Mouse (Mus musculus): ENCODE results near the gene Cdk11b. TPM values are rescaled to one million over a fixed set of nuclear protein-coding genes. Genes with fewer than 3 reads are reported as not detected.

Cdk11b gene
- total and polyA plus RNA-seq, 3 experiments = 56.6 to 249 (median 113) TPM

DNA sequence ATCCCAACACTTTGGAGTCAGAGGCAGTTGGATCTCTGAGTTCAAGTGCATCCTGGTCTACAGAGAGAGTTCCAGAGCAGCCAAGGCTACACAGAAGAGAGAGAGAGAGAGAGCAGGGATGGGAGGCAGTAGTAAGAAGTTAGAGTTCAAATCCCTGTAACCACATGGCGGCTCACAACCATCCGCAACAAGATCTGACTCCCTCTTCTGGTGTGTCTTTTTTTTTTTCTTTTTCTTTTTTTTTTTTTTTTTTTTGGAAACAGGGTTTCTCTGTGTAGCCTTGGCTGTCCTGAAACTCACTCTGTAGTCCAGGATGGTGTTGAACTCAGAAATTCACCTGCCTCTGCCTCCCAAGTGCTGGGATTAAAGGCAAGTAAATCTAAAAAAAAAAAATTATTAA lies 47.4 kb downstream of the Cdk11b start:
- TF ChIP-seq KAT2A (conservative IDR thresholded peaks at IDR 0.05; ENCODE audit: low read depth, low read length) (no peak), ZNF384 (IDR thresholded peaks at IDR 0.05; ENCODE audit: low read depth, low read length) (peak; percentile 67), NELFE (IDR thresholded peaks at IDR 0.05; ENCODE audit: low read depth, low read length) (no peak), NRF1 (IDR thresholded peaks at IDR 0.05; ENCODE audit: insufficient read depth, low read depth, low read length, poor library complexity, severe bottlenecking) (no peak), CTCF (IDR thresholded peaks at IDR 0.05 in 2 of 3, conservative IDR thresholded peaks at IDR 0.05 in 1 of 3; ENCODE audit: control insufficient read depth in 1 of 3, insufficient read depth in 1 of 3, low read depth in 2 of 3, low read length in 3 of 3, poor library complexity in 1 of 3, severe bottlenecking in 1 of 3) (0 out of 6 replicates have a peak, but pooled peaks of 1 of the 3 experiments have one; percentile 0), POLR2A (IDR thresholded peaks at IDR 0.05; ENCODE audit: control insufficient read depth in 1 of 2, insufficient read depth in 1 of 2, low read depth in 1 of 2, low read length in 2 of 2, poor library complexity in 1 of 2) (no peak), MXI1 (IDR thresholded peaks at IDR 0.05; ENCODE audit: low read depth, low read length) (no peak), CHD2 (IDR thresholded peaks at IDR 0.05; ENCODE audit: low read length) (no peak), UBTF (IDR thresholded peaks at IDR 0.05; ENCODE audit: borderline replicate concordance, insufficient read depth, low read depth, low read length) (no peak), BHLHE40 (IDR thresholded peaks at IDR 0.05; ENCODE audit: borderline replicate concordance, low read depth, low read length) (no peak), ZC3H11A (IDR thresholded peaks at IDR 0.05; ENCODE audit: low read depth, low read length) (no peak), RCOR1 (IDR thresholded peaks at IDR 0.05; ENCODE audit: low read depth, low read length) (no peak)
- H3K27me3 ChIP-seq (ENCODE audit: control insufficient read depth in 1 of 2, insufficient read depth in 2 of 2, low read length in 2 of 2) = no peaks in the 10 kb centered on the region
- H3K9ac ChIP-seq (ENCODE audit: control insufficient read depth, low read depth, low read length, poor library complexity, severe bottlenecking) = no peak overlapping the region
- H3K27ac ChIP-seq (ENCODE audit: control insufficient read depth, low read depth, low read length) = no peak overlapping the region
- no peaks in the 10 kb centered on the region for H3K9me3 ChIP-seq (replicated peaks; ENCODE audit: insufficient read depth, low read length)
- H3K79me2 ChIP-seq (ENCODE audit: control insufficient read depth, insufficient read depth, low read length, poor library complexity) = peaks cover 5% of the 10 kb centered on the region; the same call in 1 of the 2 replicates
- H3K36me3 ChIP-seq (ENCODE audit: control insufficient read depth in 1 of 2, insufficient read depth in 2 of 2, low read length in 2 of 2) = peaks cover 0 to 2% of the 10 kb centered on the region in 2 experiments; a peak in 1 of 4 replicates
- H3K4me3 ChIP-seq (ENCODE audit: control insufficient read depth in 1 of 2, insufficient read depth in 1 of 2, low read depth in 2 of 2, low read length in 2 of 2) = no peak overlapping the region
- peaks cover 2 to 3% of the 10 kb centered on the region in 2 experiments; a peak in 1 of 4 replicates for H3K4me1 ChIP-seq (ENCODE audit: control insufficient read depth in 1 of 2, insufficient read depth in 2 of 2, low read length in 2 of 2)
- no peak for DNase-seq (ENCODE audit: low read depth, low spot score)

DNA sequence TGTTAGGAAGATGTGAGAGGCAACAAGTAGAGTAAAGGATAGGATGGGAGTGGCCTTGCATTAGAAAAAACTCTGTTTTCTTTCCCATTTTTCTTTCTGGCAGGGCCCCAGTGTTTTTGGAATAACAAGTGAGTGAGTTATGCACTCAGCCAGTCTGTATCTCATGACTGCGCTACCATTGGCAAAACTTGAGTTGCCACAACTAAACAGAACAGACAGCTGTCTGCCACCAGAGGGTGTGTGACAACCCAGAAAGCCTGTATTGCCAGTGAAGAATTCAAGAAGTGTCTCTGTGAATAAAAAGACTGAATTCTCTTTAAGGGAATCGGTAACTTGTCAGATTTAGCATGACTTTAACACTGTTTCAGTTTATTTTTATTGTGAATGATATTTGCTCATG lies 51.3 kb downstream of the Cdk11b start:
- Histone ChIP-seq H3K9ac (ENCODE audit: control insufficient read depth, low read depth, low read length, poor library complexity, severe bottlenecking) (no peak overlapping the region), H3K36me3 (ENCODE audit: control insufficient read depth in 1 of 2, insufficient read depth in 2 of 2, low read length in 2 of 2) (no peaks in the 10 kb centered on the region), H3K4me3 (ENCODE audit: control insufficient read depth in 1 of 2, insufficient read depth in 1 of 2, low read depth in 2 of 2, low read length in 2 of 2) (no peak overlapping the region), H3K27me3 (ENCODE audit: control insufficient read depth in 1 of 2, insufficient read depth in 2 of 2, low read length in 2 of 2) (no peaks in the 10 kb centered on the region), H3K9me3 (replicated peaks; ENCODE audit: insufficient read depth, low read length) (no peaks in the 10 kb centered on the region), H3K79me2 (ENCODE audit: control insufficient read depth, insufficient read depth, low read length, poor library complexity) (no peaks in the 10 kb centered on the region), H3K27ac (ENCODE audit: control insufficient read depth, low read depth, low read length) (no peak overlapping the region), H3K4me1 (ENCODE audit: control insufficient read depth in 1 of 2, insufficient read depth in 2 of 2, low read length in 2 of 2) (no peaks in the 10 kb centered on the region)
- TF ChIP-seq SMC3 (IDR thresholded peaks at IDR 0.05; ENCODE audit: low read depth, low read length) = peak; percentile 40
- no peak for TF ChIP-seq ZNF384 (IDR thresholded peaks at IDR 0.05; ENCODE audit: low read depth, low read length)
- TF ChIP-seq CTCF (IDR thresholded peaks at IDR 0.05 in 2 of 3, conservative IDR thresholded peaks at IDR 0.05 in 1 of 3; ENCODE audit: control insufficient read depth in 1 of 3, insufficient read depth in 1 of 3, low read depth in 2 of 3, low read length in 3 of 3, poor library complexity in 1 of 3, severe bottlenecking in 1 of 3) = peak; percentile 13 to 36 (median 22); a peak in 3 of 6 replicates
- no peak for TF ChIP-seq MAZ (IDR thresholded peaks at IDR 0.05; ENCODE audit: low read depth, low read length)
- TF ChIP-seq JUND (IDR thresholded peaks at IDR 0.05; ENCODE audit: low read depth, low read length) = no peak
- TF ChIP-seq ZKSCAN1 (IDR thresholded peaks at IDR 0.05; ENCODE audit: low read depth, low read length) = no peak
- peak; percentile 40 for DNase-seq (ENCODE audit: low read depth, low spot score)
